18 mouse cellular contexts compared by ENCODE assay signal in genomic region chr2:167906729-167907128, GRCm38 (mm10).
"Had no signal": no experiment of that assay in that cellular context is flagged by ENCODE, and none has a peak within 500 bp of the region (broad histone marks: within the 10 kb centered on the region; RNA-seq: fewer than 3 reads in every experiment).

No protein-coding gene starts in this region.

- H3K36me3 ChIP-seq: intestine, embryonic 15.5 days; kidney, embryonic 15.5 days; liver, embryonic 13.5 days; midbrain, embryonic 13.5 days had no signal

- H3K9me3 ChIP-seq: intestine, embryonic 15.5 days; kidney, embryonic 15.5 days; liver, embryonic 13.5 days; midbrain, embryonic 13.5 days had no signal

- H3K4me2 ChIP-seq: intestine, embryonic 15.5 days; kidney, embryonic 15.5 days; liver, embryonic 13.5 days; midbrain, embryonic 13.5 days had no signal

- DNase-seq: kidney, adult 11 months; kidney, adult 8-10 months; kidney, postnatal 10 days; kidney, postnatal 36 days; layer of hippocampus, postnatal 36 days; liver, embryonic 13.5 days; lung, adult 2 months; lung, postnatal 14 days; lung, postnatal 4 days; right cerebral cortex, adult 18-20 months; right cerebral cortex, postnatal 14 days; right cerebral cortex, postnatal 4 days; thymus, adult 18-20 months; thymus, postnatal 25 days had no signal

- H3K4me3 ChIP-seq: intestine, embryonic 15.5 days; kidney, embryonic 15.5 days; left cerebral cortex, adult 2 months; liver, embryonic 13.5 days; midbrain, embryonic 13.5 days had no signal

- ATAC-seq: intestine, embryonic 15.5 days; midbrain, embryonic 13.5 days had no signal

- H3K27me3 ChIP-seq: intestine, embryonic 15.5 days; kidney, embryonic 15.5 days; liver, embryonic 13.5 days; midbrain, embryonic 13.5 days had no signal

- H3K9ac ChIP-seq: intestine, embryonic 15.5 days; kidney, embryonic 15.5 days; liver, embryonic 13.5 days; midbrain, embryonic 13.5 days had no signal

- H3K4me1 ChIP-seq: intestine, embryonic 15.5 days; kidney, embryonic 15.5 days; liver, embryonic 13.5 days; midbrain, embryonic 13.5 days had no signal

- H3K27ac ChIP-seq: intestine, embryonic 15.5 days; kidney, embryonic 15.5 days; left cerebral cortex, adult 2 months; liver, embryonic 13.5 days; midbrain, embryonic 13.5 days had no signal
